ENCODE assay signal across 9 mouse cellular contexts in genomic region chr19:3872373-3872772, GRCm38 (mm10). TPM values are rescaled to one million over a fixed set of nuclear protein-coding genes. Genes with fewer than 3 reads are reported as not detected.
DNase-seq lines count a peak whose midpoint lies in the region; TF ChIP-seq lines count a peak whose summit lies in the region.
"Had no signal": no experiment of that assay in that cellular context is flagged by ENCODE, and none has a peak within 500 bp of the region (broad histone marks: within the 10 kb centered on the region; RNA-seq: fewer than 3 reads in every experiment).

No protein-coding gene starts in this region.

- 8% methylated on average over 4 of the region's 4 CpGs for WGBS in cerebellum, adult 2 months
- 87% methylated on average over 4 of the region's 4 CpGs for WGBS in embryonic facial prominence, embryonic 10.5 days

- DNase-seq in cerebellum, adult 2 months, result peak; percentile 59
- DNase-seq in cerebellum, adult 11-12 months, result no peak
- peak; percentile 32 to 62 for DNase-seq in kidney, adult 8-10 months
- DNase-seq in kidney, adult 11 months, result no peak
- peak; percentile 37 for DNase-seq in right cerebral cortex, postnatal 4 days
- no peak for DNase-seq in right cerebral cortex, postnatal 36 days (ENCODE audit: low spot score in 2 of 2)
- DNase-seq in embryonic facial prominence, embryonic 10.5 days (ENCODE audit: low spot score), result no peak
- no peak for DNase-seq in layer of hippocampus, postnatal 10 days (ENCODE audit: low spot score in 2 of 2)
- DNase-seq: thymus, adult 18-20 months had no signal

- no peak overlapping the region; the same call in 1 of the 2 replicates for H3K27ac ChIP-seq in cerebellum, adult 2 months (ENCODE audit: insufficient read depth, low read length)
- no peak overlapping the region for H3K27ac ChIP-seq in embryonic facial prominence, embryonic 10.5 days (replicated peaks)

- H3K36me3 ChIP-seq in embryonic facial prominence, embryonic 10.5 days (replicated peaks), result peaks cover 19% of the 10 kb centered on the region

- TF ChIP-seq CTCF in cerebellum, adult 2 months (IDR thresholded peaks at IDR 0.05; ENCODE audit: borderline replicate concordance, insufficient read depth, low read depth, low read length), result no peak

- no peaks in the 10 kb centered on the region for H3K27me3 ChIP-seq in cerebellum, adult 2 months (ENCODE audit: control insufficient read depth, insufficient read depth, low read length)
- no peaks in the 10 kb centered on the region for H3K27me3 ChIP-seq in embryonic facial prominence, embryonic 10.5 days (replicated peaks; ENCODE audit: low read depth, poor library complexity, severe bottlenecking)

- no peak overlapping the region for H3K4me3 ChIP-seq in cerebellum, adult 2 months (replicated peaks; ENCODE audit: insufficient read depth, low read depth, low read length)
- H3K4me3 ChIP-seq in embryonic facial prominence, embryonic 10.5 days, result no peak overlapping the region

- H3K4me1 ChIP-seq in cerebellum, adult 2 months (ENCODE audit: control insufficient read depth, insufficient read depth, low read length), result peaks cover 22% of the 10 kb centered on the region
- H3K4me1 ChIP-seq in embryonic facial prominence, embryonic 10.5 days, result peaks cover 10% of the 10 kb centered on the region; the same call in 1 of the 2 replicates

- no peak for TF ChIP-seq POLR2A in cerebellum, adult 2 months (IDR thresholded peaks at IDR 0.05; ENCODE audit: borderline replicate concordance, insufficient read depth, low read length)

- H3K9me3 ChIP-seq in embryonic facial prominence, embryonic 10.5 days, result no peaks in the 10 kb centered on the region

RNA-seq across cellular contexts. Expression of gene Chka, which starts 20.8 kb away (rescaled TPM):
- 118 and 132 TPM in 2 replicates for polyA plus RNA-seq in cerebellum, adult 2 months (2012; rRNA removed)
- 50.0 and 51.8 TPM in 2 replicates for polyA plus RNA-seq in embryonic facial prominence, embryonic 10.5 days (2016; fragmentation: Nextera tagmentation; extraction: Ambion mirVana)
- total RNA-seq in layer of hippocampus, postnatal 10 days (2021), result 100 to 1,000 TPM in 1 of 2 experiments, 10 to 100 TPM in 1; 98.1 to 104 TPM

RNA-seq across cellular contexts. Expression of gene Tcirg1, which starts 34.6 kb away (rescaled TPM):
- 29.9 and 32.3 TPM in 2 replicates for polyA plus RNA-seq in cerebellum, adult 2 months (2012; rRNA removed)
- polyA plus RNA-seq in embryonic facial prominence, embryonic 10.5 days (2016; fragmentation: Nextera tagmentation; extraction: Ambion mirVana), result 28.0 and 28.8 TPM in 2 replicates
- 10 to 100 TPM; 19.1 to 26.0 TPM for total RNA-seq in layer of hippocampus, postnatal 10 days (2021)

RNA-seq across cellular contexts. Expression of gene Ndufs8, which starts 40.2 kb away (rescaled TPM):
- polyA plus RNA-seq in cerebellum, adult 2 months (2012; rRNA removed), result 363 and 369 TPM in 2 replicates
- 250 and 258 TPM in 2 replicates for polyA plus RNA-seq in embryonic facial prominence, embryonic 10.5 days (2016; fragmentation: Nextera tagmentation; extraction: Ambion mirVana)
- 100 to 1,000 TPM; 134 to 139 TPM for total RNA-seq in layer of hippocampus, postnatal 10 days (2021)

RNA-seq across cellular contexts. Expression of gene Aldh3b1, which starts 57.2 kb away (rescaled TPM):
- polyA plus RNA-seq in cerebellum, adult 2 months (2012; rRNA removed), result 7.0 and 8.0 TPM in 2 replicates
- 0.48 and 0.81 TPM in 2 replicates for polyA plus RNA-seq in embryonic facial prominence, embryonic 10.5 days (2016; fragmentation: Nextera tagmentation; extraction: Ambion mirVana)
- total RNA-seq in layer of hippocampus, postnatal 10 days (2021), result 1 to 10 TPM; 1.3 to 1.7 TPM

Comparison
In these comparisons a context has a peak if more than half of its experiments do, and no peak if none do; other contexts are left out.
1. DNase-seq: peak in cerebellum, adult 2 months (2 of 2), kidney, adult 8-10 months (2 of 2) and right cerebral cortex, postnatal 4 days (single experiment); none in cerebellum, adult 11-12 months (single experiment), kidney, adult 11 months (single experiment), right cerebral cortex, postnatal 36 days (0 of 2), embryonic facial prominence, embryonic 10.5 days (single experiment) and layer of hippocampus, postnatal 10 days (0 of 2).